Mouse (Mus musculus) ES-E14 (cell line): Measurements from ENCODE around the gene Cdkn1b. TPM values are rescaled to one million over a fixed set of nuclear protein-coding genes. Genes with fewer than 3 reads are reported as not detected.

Source experiments
- DNase-seq: peaks from one replicate; pipeline ENCODE4 v3.0.0-alpha.2; 2013; ENCODE audit warnings: low read depth, low spot score
- H3K27ac ChIP-seq: 2 replicates; pipeline ENCODE4 v1.5.1; 2012; ENCODE audit warnings: low read depth, mild to moderate bottlenecking, low read length, moderate library complexity, mixed read lengths; ENCODE audit not compliant: poor library complexity, insufficient read depth, severe bottlenecking
- H3K36me3 ChIP-seq: 2 replicates; pipeline ENCODE4 v1.6.1; 2012; ENCODE audit warnings: mild to moderate bottlenecking, low read length, moderate library complexity, mixed read lengths; ENCODE audit not compliant: control insufficient read depth, poor library complexity, insufficient read depth, severe bottlenecking
- H3K4me1 ChIP-seq, 2 experiments: fragments of 150-350 bp in 1 of 2; sonication (generic) in 1 of 2; 2 replicates each; pipeline ENCODE4 v1.6.1; 2012; ENCODE audit warnings: low read length in 2 of 2, mild to moderate bottlenecking in 1 of 2, mixed read lengths in 1 of 2; ENCODE audit not compliant: control insufficient read depth in 2 of 2, insufficient read depth in 2 of 2, poor library complexity in 1 of 2
- H3K4me3 ChIP-seq, 2 experiments: fragments of 150-350 bp in 1 of 2; sonication (generic) in 1 of 2; 2 replicates each; pipeline ENCODE4 v1.5.1; 2012; ENCODE audit warnings: low read length in 2 of 2, low read depth in 1 of 2, mild to moderate bottlenecking in 1 of 2, mixed read lengths in 1 of 2; ENCODE audit not compliant: insufficient read depth in 1 of 2, poor library complexity in 1 of 2, severe bottlenecking in 1 of 2
- H3K9ac ChIP-seq: 2 replicates; pipeline ENCODE4 v1.6.1; 2012; ENCODE audit warnings: low read depth, mild to moderate bottlenecking, low read length, mixed read lengths; ENCODE audit not compliant: poor library complexity, insufficient read depth, severe bottlenecking
- H3K9me3 ChIP-seq: fragments of 150-350 bp; sonication (generic); 2 replicates; pipeline ENCODE4 v1.6.1; 2012; ENCODE audit warnings: low read depth, mild to moderate bottlenecking, low read length; ENCODE audit not compliant: control insufficient read depth, insufficient read depth
- CHD2 ChIP-seq: IDR thresholded peaks from 2 replicates; pipeline ENCODE4 v1.6.1; 2014; ENCODE audit warnings: mild to moderate bottlenecking, low read depth, low read length, inconsistent platforms
- HCFC1 ChIP-seq: IDR thresholded peaks from 2 replicates; pipeline ENCODE4 v1.6.1; 2012; ENCODE audit warnings: low read length, inconsistent platforms, borderline replicate concordance; ENCODE audit not compliant: insufficient read depth
- MAFK ChIP-seq: IDR thresholded peaks from 2 replicates; pipeline ENCODE4 v1.6.1; 2014; ENCODE audit warnings: mild to moderate bottlenecking, low read depth, low read length, inconsistent platforms; ENCODE audit not compliant: insufficient read depth
- ZC3H11A ChIP-seq: IDR thresholded peaks from 2 replicates; pipeline ENCODE4 v1.6.1; 2012; ENCODE audit warnings: low read depth, mild to moderate bottlenecking, inconsistent platforms, low read length, borderline replicate concordance
- ZNF384 ChIP-seq: IDR thresholded peaks from 2 replicates; pipeline ENCODE4 v1.6.1; 2012; ENCODE audit warnings: low read depth, low read length, inconsistent platforms
- in situ Hi-C, 2 experiments: fragments of 600-800 bp; cut with MboI; formaldehyde crosslinking; loops; one replicate each; pipeline ENCODE4 v1.15.1; 2025; ENCODE audit warnings: low sequenced_read_pairs in 2 of 2, inconsistent platforms in 1 of 2; ENCODE audit not compliant: unreplicated experiment in 2 of 2
- total RNA-seq: library from RNA; depleted of rRNA; stranded (reverse); fragments of 300-350 nt; gene quantifications from 2 replicates; pipeline ENCODE4 v1.2.3, GENCODE M21; 2012

Cdkn1b gene
- total RNA-seq, 1 experiment: 10.7 TPM

GRCm38 (mm10) chr6:134947311-134948087, 27.3 kb downstream of the Cdkn1b start:
- TF ChIP-seq HCFC1 (no peak), ZC3H11A (0 out of 2 replicates have a peak, but pooled peaks have one; percentile 6)
- Histone ChIP-seq H3K27ac (no peak overlapping the region), H3K9me3 (no peaks in the 10 kb centered on the region), H3K9ac (no peak overlapping the region), H3K4me3 (no peak overlapping the region), H3K4me1 (peaks cover 0 to 5% of the 10 kb centered on the region in 2 experiments; a peak in 1 of 4 replicates), H3K36me3 (no peaks in the 10 kb centered on the region)
- DNase-seq: peak; percentile 62
- in situ Hi-C loops: no loop called here

GRCm38 (mm10) chr6:134948522-134949061, 28.4 kb downstream of the Cdkn1b start:
- Histone ChIP-seq H3K9me3 (no peaks in the 10 kb centered on the region), H3K4me1 (peaks cover 0 to 5% of the 10 kb centered on the region in 2 experiments; a peak in 1 of 4 replicates), H3K27ac (no peak overlapping the region), H3K9ac (no peak overlapping the region), H3K4me3 (no peak overlapping the region), H3K36me3 (no peaks in the 10 kb centered on the region)
- in situ Hi-C loops: no loop called here
- TF ChIP-seq CHD2 (no peak), ZC3H11A (no peak), HCFC1 (no peak), ZNF384 (peak; percentile 74; the same call in 1 of the 2 replicates), MAFK (no peak)
- DNase-seq: no peak

GRCm38 (mm10) chr6:134949241-134949640, 29.0 kb downstream of the Cdkn1b start:
- Histone ChIP-seq H3K4me1 (peaks cover 0 to 5% of the 10 kb centered on the region in 2 experiments; a peak in 1 of 4 replicates), H3K9me3 (no peaks in the 10 kb centered on the region), H3K36me3 (no peaks in the 10 kb centered on the region), H3K27ac (no peak overlapping the region), H3K4me3 (no peak overlapping the region), H3K9ac (no peak overlapping the region)
- no peak for DNase-seq
- TF ChIP-seq ZC3H11A (no peak), CHD2 (no peak)
- in situ Hi-C loops: no loop called here

GRCm38 (mm10) chr6:134951364-134951763, 31.2 kb downstream of the Cdkn1b start:
- Histone ChIP-seq H3K36me3 (no peaks in the 10 kb centered on the region), H3K27ac (no peak overlapping the region), H3K4me3 (no peak overlapping the region), H3K9ac (no peak overlapping the region), H3K4me1 (peaks cover 0 to 3% of the 10 kb centered on the region in 2 experiments; a peak in 1 of 4 replicates), H3K9me3 (no peaks in the 10 kb centered on the region)
- in situ Hi-C loops: no loop called here
- TF ChIP-seq HCFC1: no peak
- TF ChIP-seq MAFK: no peak
- no peak for TF ChIP-seq ZC3H11A
- TF ChIP-seq CHD2: no peak
- no peak for TF ChIP-seq ZNF384
- no peak for DNase-seq

- Histone ChIP-seq H3K9me3 (no peaks in the 10 kb centered on the region), H3K4me3 (no peak overlapping the region), H3K36me3 (no peaks in the 10 kb centered on the region), H3K9ac (no peak overlapping the region), H3K27ac (no peak overlapping the region), H3K4me1 (no peaks in the 10 kb centered on the region)
- in situ Hi-C loops: no loop called here
- no peak for TF ChIP-seq ZNF384
- no peak for TF ChIP-seq ZC3H11A
- TF ChIP-seq CHD2: no peak
- TF ChIP-seq MAFK: no peak
- TF ChIP-seq HCFC1: no peak
- DNase-seq: no peak
Observed at GRCm38 (mm10) chr6:134953976-134954375, 33.8 kb downstream of the Cdkn1b start.
